Mouse (Mus musculus) left cerebral cortex, postnatal 10 days (tissue): ENCODE data around the gene Ccdc190. TPM values are rescaled to one million over a fixed set of nuclear protein-coding genes. Genes with fewer than 3 reads are reported as not detected.

Experiments used
- total RNA-seq, 2 experiments: library from RNA; stranded (reverse); gene quantifications; 2 replicates each; pipeline ENCODE4 v1.2.3; 2021

The Ccdc190 gene
- total RNA-seq, 2 experiments from 2014 or later = 7.8 to 11.0 TPM

Other genes with a start within 250 kb of the Ccdc190 start
- gene Rgs4, start 181.0 kb upstream of the Ccdc190 start, total RNA-seq = 100 to 1,000 TPM; 244 to 297 TPM
- 10 to 100 TPM; 18.8 to 19.5 TPM for gene Hsd17b7, start 40.6 kb downstream of the Ccdc190 start, total RNA-seq
- gene Ddr2, start 182.1 kb downstream of the Ccdc190 start, total RNA-seq = 1 to 10 TPM; 5.9 to 7.7 TPM
- gene Uap1, start 246.3 kb downstream of the Ccdc190 start, total RNA-seq = 10 to 100 TPM; 62.5 to 66.7 TPM